Mouse (Mus musculus): ENCODE measurements at regions not wholly inside any gene's neighbourhood (a gene's known extent, or its start where the extent isn't known, plus 50 kb on each side); places are given as distances from the start of the nearest gene placed in this dataset.
A peak's percentile ranks its signal among the peaks of the same experiment; 100 is the strongest.

DNA sequence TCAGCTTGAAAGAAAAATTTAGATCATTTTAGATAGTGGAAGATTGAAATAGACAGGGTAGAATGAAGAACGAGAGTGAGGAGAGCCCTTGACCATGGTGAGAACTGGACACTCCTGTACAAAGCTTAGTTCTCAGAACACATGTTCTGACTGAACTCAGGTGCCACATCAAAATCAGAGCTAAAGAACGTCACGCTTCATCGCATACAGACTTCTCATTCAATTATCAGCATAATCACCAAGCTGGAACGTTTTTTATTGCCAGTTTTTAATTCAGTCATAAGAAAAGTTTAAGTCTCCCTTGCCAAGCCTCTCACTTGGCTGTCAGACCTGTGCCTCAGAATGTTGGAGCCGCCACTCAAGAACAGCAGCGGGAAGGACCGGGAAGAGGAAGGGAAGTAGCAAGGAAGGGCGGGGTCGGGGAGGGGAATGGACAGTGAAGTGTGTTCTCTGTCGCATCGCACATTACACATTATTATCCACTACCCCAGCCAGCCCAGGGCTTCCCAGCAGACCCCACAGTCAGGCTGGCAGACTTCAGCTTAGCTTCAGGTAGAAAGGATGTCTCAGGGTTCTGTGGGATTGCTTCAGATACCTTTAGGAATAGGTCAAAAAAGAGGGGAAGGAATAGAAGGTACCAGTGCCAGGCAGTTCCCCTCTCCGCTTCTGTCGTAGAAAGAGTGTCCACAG lies 140.1 kb upstream of the Smim15 start:
- DNase-seq, result no peak

DNA sequence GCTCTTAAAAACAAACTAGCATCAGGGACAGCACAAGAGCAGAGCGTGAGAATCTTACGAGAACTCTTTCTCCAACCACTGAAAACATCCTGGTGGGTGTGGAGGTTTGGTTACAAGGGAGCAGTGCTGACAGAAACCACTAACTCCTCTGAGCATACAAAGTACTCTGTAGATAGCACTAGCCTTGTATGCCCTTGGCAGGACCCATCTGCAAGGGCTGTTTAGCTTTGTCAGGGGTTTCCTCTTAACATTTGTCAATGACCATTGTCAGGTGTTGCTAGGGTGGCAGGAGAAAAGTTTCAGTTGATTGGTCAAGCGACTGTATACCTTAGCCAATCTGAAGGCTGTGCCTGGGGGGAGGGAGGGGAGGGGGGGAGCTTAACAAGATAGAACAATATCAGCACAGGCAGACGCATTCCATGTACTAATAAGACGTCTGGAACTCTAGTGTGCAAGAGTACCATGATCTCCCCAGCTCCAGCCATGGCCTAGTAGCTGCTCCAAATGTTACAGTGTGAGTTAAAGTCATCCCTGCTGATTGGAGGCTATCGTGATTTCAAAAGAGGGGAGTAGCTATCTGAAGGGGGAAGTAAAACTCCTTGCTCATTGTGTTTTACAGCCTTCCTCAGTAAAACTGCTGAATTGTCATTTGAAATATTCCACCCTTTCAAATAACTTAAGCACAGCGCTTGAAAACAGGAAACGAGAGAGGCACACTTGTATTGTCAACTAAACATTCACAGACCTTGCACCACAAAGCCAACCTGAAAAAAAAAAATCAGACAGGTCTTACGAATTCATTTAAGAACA lies 140.9 kb upstream of the Smim15 start:
- DNase-seq, result no peak

DNA sequence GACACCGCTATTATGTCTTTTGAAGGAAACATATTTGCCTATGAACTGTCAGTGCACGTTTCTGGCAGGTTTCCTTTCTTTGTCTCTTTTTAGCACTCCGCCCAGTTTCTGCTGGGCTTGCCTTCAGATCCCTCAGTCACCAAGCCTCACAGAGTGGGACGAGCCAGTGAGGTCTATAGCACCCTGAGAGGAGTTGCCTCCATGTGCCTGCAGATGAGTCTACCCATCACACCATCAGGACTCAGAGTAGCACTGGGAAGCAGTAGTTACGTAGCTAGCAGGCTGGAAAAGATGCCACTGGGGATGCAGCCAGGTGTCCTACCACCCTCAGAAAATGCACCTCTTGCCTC lies 141.5 kb upstream of the Smim15 start:
- no peak for DNase-seq

DNA sequence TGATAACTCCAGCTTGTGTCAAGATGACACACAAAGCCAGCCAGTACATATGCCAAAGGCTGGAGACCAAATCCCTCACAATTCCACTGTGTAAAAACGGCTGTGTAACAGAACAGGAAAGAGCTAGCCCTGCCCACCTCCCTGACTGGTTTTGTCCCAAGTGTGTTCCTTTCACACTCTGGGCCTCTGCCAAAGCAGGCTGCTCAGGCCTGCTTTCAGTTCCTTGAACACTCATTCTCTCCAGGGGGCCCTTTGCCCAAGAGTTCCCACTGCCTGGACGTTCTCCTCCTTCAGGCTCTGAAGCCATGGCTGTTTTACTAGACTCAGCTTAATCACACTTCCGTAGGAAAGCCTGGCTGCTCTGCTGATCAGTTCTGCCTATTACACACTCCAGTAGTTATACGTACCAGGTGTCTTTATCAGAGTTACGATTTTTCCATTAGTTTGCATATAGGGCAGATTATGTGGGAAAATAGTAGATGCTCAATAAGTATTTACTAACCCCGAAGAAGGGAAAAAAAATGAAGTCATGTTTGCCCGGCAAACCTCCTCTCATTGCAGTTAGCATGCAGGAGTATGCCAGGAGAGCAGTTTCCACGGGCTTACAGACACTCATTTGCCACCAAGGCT lies 144.5 kb upstream of the Smim15 start:
- peak; percentile 16 for DNase-seq

DNA sequence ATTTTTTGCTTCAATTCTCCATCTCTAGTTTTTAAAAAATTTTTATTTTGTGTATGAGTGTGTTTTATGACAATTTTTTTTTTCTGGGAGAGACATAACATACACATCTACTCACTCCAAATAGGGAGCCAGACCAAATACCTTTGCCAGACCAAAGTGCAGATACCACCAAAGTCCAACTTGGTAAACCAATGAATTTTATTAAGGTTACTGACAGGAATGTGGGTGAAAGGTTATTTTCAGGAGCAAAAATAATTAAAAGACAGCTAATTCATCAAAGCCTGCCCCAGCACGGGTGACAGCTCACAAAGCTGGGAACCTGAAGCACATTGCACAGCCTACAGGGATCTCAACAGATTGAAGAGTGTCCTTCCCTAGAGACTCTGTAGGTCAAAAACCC lies 146.6 kb upstream of the Smim15 start:
- no peak for DNase-seq

DNA sequence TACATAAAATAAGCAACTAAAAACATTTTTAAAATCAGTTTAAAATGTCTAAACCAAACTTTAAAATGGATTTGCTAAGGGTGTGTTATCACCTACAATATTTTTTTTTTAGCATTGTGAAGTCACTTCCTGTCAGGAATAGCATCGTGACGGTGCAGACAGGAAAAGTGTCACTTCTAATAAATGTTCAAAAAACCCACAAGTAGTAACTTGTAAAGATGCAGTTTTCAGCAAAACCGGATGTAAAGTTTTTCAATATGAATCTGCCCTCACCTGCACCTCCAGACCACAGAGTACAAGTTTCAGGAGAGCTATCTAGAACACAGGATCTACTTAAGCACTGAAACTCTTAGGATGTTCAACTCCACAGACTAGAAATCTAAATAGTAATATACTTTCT lies 147.1 kb upstream of the Smim15 start:
- no peak for DNase-seq

DNA sequence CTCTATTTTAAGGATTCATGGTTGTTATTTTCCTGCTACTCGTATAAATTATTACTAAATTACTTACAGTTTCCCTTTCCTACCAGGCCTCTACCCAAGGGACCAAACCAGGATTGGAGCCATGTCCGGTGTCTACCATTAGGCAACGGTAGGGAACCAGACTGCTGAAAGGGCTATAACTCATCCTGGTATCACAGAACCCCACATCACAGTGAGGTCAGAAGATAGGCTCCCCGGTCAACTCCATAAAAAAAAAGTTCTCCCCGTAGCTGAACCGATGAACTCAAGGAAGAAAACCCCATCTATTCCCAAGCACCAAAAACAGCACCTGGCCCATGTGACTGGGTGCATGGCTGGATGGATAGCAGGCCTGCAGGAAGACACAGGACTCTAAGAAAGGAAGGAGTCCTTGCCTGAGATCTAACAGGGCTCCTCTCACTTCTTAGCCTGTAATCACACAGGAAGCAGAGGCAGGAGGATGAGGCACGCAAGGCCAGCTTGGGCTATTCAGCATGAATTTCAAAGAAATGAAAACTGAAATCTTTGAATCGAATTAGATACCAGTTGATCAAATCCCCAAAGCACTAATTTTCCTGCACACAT lies 150.6 kb upstream of the Smim15 start:
- DNase-seq, result no peak

DNA sequence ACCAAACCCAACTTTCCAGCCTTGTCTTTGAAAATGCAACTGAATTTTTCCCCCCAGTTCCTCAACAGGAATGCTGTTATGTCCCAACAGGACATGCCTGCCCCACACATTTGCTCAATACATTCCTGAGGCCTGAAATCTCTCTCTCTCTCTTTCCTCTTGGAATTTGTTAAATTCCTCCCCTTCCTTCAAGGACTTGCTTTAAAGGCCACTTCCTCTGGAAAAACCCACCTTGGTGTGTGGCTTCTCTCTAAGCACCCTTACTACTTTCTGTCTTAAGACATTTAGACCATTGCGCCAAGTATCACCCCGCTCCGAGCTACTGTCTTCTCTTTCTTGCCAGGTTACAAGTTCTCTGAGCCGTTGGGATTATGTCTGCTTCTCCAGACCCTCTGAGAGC lies 151.2 kb upstream of the Smim15 start:
- DNase-seq, result no peak

DNA sequence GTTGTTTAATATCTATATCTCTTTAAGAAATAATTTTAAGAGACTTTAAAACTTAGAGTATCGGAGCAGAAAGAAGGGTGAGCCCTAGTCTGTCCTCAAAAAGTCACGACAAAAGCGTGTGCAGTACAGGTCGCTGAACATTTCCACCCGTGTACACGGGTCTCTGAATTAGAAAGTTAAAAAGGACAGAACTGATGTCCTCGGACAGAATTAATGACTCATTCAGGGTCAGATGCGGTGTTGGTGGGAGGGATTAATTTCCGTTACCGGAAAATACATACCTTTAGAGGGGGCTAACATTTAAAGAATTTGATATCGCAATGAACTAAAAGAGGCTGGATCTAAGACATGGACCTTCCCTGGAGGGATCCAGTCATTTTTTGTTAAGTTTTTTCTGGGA lies 152.3 kb upstream of the Smim15 start:
- DNase-seq, result no peak

DNA sequence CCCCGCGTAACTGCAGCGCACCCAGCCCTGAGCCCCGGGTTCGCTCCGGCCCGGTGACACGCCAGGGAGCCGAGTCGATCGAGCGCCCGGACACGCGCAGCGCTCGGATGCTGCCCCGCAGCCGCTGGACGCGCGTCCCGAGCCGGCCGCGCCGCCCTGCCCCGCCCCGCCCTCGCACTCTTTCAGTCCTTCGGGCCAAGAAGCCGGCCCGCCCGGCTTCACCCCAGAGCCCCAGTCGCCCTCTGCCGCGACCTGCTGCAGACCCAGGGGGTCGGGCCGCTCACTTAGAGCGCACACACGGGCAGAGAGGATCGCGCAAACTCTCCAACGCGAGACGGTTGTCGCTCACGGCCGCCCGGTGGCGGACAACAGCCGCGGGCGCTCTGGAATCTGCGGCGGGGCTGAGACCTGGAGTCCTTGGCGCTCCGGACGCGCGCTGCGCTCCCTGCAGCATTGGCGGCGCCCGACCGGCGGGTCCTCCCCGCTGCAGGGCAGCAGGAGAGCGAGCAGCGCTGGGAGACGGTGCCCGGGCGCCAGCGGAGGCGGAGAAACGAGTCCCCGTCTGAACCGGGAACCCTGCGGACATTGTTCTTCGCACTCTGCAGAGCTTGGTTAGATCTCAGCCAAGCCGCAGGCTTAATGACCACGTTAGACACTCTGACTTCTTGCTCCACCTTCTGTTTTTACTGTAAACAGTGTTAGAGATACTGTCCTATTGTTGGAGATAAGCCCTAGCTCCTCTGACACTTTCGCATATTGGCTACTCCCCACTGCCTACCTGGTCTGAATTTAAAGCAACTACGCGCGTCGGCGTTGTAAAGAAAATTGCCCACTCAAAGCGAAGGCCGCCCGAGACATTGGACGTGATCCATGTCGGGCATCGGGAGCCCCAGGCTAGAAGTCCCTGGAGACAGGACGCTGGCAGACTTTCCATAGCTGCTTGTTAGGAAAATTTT lies 153.1 kb upstream of the Smim15 start:
- peak; percentile 74 for DNase-seq

DNA sequence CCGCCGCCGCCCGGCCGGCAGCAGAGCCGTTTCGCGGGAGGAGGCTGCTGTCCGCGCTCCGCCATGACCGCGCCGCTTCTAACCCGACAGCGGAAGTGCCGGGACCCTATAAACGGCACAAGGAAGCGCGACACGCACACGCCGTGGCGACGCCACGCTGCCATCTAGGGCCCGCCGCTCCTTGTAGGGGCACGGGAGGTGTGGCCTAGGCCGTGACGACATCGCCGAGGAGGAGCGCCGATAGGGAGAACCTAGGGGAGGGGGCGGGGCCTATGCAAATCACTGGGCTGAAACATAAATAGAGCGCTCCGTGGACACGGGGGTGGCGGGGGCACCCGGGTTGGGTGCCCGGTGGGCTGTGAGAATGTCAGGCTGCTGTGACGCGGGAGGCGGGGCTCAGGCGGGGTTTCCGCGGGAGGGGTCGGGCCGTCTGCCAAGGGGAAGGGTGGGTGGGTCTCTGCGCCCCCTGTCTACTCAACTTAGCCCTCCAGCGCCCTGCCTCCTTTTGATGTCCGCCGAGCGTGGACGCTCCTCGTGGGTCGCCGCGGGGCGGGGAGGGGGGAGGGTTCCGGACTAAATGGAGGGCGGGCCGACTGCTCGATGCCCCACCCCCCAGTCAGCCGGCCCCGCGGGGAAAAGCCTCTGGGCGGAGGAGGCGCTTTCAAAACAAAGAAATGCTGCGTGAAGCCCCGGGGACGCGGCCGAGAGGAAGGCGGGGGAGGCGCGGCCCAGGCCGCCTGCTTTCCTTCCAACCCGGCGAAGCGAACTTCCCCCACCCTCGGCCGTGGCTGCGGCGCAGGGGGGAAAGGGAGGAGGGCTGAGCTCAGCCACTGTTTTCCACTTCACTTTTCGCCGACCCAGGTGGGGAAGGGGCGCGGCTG lies 154.0 kb upstream of the Smim15 start:
- peak; percentile 98 for DNase-seq

DNA sequence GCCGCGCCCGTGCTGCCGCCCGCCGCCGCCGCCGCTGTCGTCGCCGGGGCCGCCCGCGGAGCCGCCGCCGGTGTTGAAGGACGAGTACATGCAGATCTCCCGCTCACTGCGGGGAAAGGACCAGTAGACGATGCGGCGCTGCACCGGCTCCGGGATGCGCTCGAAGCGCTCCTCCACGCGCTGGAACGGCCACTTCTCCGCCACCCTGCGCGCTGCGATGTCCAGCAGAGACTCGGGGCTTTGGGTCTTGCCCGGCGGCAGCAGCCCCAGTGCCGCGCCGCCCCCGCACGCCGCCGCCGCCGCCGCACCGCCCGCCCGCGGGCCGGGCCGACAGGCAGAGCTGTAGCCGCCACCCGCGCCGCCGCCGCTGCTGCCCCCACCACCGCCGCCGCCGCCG lies 154.7 kb upstream of the Smim15 start:
- no peak for DNase-seq

DNA sequence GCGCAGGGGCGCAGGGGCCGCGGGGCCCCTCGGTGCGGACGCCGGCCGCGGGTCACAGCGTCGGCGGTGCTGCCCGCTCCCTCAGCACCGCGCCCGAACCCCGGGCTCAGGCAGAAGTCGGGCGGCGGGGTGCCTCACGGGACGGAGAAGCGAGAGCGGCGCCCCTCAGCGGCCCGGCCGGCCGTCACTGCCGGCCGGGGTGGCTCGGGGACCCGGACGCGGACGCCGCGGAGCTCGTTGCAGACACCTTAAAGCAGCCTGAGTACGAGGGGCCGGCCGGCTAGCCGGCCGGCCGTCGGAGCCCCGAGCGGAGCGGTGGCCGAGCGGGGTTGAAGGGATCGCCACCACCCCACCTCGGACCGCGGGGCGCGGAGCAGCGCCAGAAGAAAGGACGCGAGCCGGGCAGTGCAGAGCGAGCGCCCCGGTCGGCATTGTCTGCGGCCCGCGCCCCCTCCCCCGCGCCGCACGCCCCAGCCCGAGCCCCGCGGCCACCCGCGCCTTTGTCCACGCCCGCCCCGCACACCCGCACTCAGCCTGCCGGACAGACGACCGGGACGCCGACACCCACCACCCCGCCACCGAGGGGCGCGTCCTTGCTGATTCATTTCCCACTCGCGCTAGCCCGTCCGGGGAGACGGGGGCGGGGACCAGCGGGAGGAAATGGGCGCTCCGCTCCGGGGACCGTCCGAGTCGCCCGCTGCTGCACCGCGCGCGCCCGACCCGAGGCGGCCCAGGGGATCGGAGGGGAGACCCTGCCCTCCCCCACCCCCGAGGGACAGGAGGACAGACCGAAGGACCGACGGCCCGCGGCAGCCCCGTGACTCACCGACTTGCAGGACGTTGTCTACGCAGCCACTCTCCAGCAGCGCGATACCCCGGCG lies 155.4 kb upstream of the Smim15 start:
- DNase-seq, result peak; percentile 62

DNA sequence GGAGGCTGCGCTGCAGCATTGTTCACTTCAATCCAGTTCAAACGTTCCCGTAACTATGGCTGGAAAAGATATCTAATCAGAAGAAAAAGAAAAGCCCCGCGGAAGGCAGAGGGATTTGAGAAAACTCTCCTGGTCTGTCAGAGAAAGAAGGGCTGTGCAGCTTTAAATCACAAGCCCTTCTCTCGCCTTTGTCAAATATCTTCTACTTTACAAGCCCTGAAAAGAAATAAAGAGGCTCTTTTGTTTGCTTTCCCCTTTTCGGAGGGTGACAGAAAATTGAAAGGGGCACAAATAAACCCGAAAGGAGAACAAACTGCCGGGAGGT lies 156.1 kb upstream of the Smim15 start:
- no peak for DNase-seq

DNA sequence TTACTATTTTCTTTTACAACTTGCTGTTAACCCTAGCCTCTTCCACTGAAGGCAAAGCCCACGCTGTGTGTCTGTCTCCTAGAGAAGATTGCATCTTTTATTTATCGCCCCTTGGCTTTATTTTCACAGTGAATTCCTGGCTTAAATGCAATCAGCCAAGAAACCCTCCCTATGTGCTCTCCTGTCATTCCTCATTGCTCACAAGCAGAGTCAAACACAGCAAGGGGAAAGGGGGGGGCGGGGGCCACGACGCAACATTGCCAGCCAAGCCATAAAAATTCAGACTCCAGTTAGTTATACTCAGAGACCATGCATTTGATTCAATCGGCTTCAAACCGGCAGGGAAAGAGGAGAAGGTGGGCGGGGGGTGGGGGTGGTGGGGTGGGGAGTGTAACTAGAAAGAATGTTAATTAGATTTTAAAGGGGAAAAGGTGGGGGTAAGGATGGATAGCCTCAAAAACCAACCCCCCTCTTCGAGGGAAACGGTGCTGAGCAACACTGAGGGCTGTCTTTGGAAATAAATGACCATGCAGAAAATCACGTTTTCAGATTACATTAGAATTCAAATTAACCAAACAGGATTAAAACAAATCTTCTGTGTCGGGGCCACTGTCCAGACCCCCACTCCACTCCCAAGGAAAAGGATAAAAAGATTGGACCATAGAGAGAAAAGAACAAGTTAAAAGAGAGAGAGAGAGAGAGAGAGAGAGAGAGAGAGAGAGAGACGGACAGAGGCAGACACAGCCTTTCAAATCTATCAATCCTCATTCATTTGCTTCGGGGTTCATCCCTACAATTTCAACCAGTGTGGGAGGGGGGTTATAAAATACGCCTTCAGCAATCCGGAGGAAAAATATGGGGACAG lies 156.6 kb upstream of the Smim15 start:
- DNase-seq, result no peak

DNA sequence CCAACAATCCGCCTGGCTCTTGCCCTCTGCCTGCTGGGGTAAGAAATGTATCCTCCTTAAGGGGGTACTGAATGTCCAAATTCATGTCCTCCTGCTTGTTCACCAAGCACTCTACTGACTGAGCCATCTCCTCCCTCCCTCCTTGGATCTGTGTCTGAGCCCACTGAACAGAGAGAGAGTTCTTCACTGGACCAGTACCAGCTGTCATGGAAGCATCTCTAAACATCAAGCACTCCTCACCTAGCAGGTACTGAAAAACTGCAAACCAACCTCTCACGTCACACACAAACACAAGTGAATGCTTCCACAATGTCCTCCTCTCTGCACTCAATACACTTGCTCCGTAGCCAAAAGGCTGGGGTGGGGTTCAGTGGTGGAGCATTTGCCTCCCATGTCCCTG lies 159.4 kb upstream of the Smim15 start:
- DNase-seq, result no peak

DNA sequence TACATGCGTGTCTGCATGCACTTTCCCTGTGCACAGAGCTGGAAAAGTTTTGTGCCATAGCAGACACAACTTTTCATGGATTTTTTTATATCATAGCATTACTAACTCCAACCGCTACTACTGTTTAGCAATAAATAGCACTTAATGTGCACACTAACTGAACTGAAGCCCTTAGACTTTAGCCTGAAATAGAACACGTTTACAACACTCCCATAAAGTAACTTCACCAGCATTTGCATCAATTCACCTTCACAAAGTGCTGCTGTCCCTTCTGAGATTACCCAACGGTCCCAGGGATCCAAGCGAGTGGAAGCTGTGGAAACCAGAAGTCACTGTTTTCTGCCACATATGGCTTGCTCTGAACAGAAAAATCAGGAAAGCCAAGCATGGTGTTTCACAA lies 161.9 kb upstream of the Smim15 start:
- no peak for DNase-seq

DNA sequence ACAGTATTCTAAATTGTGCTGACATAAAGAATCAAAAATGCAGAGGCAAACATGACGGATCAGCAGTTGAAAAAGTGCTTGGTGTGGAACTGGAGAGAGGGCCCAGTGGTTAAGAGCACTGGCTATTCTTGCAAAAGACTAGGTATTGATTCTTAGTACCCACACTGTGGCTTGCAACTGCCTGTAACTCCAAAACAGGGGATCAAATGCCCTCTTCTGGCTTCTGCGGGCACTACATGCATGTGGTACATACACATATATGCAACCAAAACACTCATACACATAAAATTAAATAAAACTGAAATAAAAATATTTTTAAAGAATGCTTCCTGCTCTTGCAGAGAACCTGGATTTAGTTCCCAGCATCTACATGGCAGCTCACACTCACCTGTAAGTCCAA lies 163.7 kb upstream of the Smim15 start:
- no peak for DNase-seq

DNA sequence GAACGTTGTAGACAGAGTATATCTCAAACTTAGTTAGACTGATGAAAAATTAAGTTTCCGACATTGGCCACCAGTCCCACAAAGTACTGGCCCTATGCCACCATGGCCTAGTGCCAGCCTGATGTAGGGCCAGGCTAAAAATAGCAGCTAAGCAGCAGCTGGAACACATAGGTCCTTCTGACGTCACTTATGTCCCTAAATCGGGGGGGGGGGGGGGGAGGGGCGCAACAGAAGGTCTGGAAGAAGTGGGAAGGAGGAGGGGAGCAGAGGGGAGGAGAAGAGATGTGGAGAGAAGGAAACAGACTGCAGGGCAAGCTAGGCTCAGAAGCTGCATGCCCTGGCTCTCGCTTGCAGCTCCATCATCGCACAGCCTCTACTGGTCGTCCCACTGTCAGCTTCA lies 164.7 kb upstream of the Smim15 start:
- DNase-seq, result peak; percentile 48
